Mouse (Mus musculus) heart, embryonic 14.5 days (tissue): ENCODE measurements around the gene Abat. TPM values are rescaled to one million over a fixed set of nuclear protein-coding genes. Genes with fewer than 3 reads are reported as not detected.
"Not testable (repeated sequence)": the region's sequence is repeated elsewhere in the genome, so short reads cannot be mapped to it uniquely, and the experiment has no call there.

Source experiments
- ATAC-seq: fragments of 200-750 bp; cut with Nextera tagmentation; 2 replicates; pipeline ENCODE4 v1.8.0; 2017; ENCODE audit warnings: low read depth, moderate TSS enrichment; ENCODE audit not compliant: insufficient number of reproducible peaks, insufficient read depth, low FRiP score
- H3K27ac ChIP-seq, 2 experiments: fragments of 200-500 bp in 1 of 2; fragments of 300-500 bp in 1 of 2; sonication (generic) in 1 of 2; replicated peaks in 1 of 2; 2 replicates each; pipeline ENCODE4 v1.5.1; 2012 to 2014; ENCODE audit warnings: low read depth in 2 of 2, low read length in 2 of 2, control low read depth in 1 of 2, mild to moderate bottlenecking in 1 of 2, mixed read lengths in 1 of 2; ENCODE audit not compliant: control insufficient read depth in 1 of 2, insufficient read depth in 1 of 2
- H3K27me3 ChIP-seq: fragments of 300-500 bp; sonication (generic); 2 replicates; pipeline ENCODE4 v1.6.1; 2014; ENCODE audit warnings: mild to moderate bottlenecking, low read length, control low read depth; ENCODE audit not compliant: control insufficient read depth, insufficient read depth
- H3K36me3 ChIP-seq: fragments of 300-500 bp; sonication (generic); 2 replicates; pipeline ENCODE4 v1.6.1; 2014; ENCODE audit warnings: mild to moderate bottlenecking, control low read depth, low read length, mixed read lengths; ENCODE audit not compliant: control insufficient read depth, insufficient read depth
- H3K4me1 ChIP-seq, 2 experiments: fragments of 200-500 bp in 1 of 2; fragments of 300-500 bp in 1 of 2; sonication (generic) in 1 of 2; 2 replicates each; pipeline ENCODE4 v1.6.1; 2012 to 2014; ENCODE audit warnings: low read length in 2 of 2, control low read depth in 1 of 2, mixed read lengths in 1 of 2; ENCODE audit not compliant: control insufficient read depth in 2 of 2, insufficient read depth in 2 of 2
- H3K4me2 ChIP-seq: fragments of 300-500 bp; sonication (generic); 2 replicates; pipeline ENCODE4 v1.6.1; 2014; ENCODE audit warnings: mild to moderate bottlenecking, low read length
- H3K4me3 ChIP-seq, 2 experiments: fragments of 200-500 bp in 1 of 2; fragments of 300-500 bp in 1 of 2; sonication (generic) in 1 of 2; 2 replicates each; pipeline ENCODE4 v1.5.1; 2012 to 2014; ENCODE audit warnings: low read length in 2 of 2, mild to moderate bottlenecking in 2 of 2, control low read depth in 1 of 2, low read depth in 1 of 2, moderate library complexity in 1 of 2; ENCODE audit not compliant: control insufficient read depth in 1 of 2, insufficient read depth in 1 of 2
- H3K9ac ChIP-seq: fragments of 300-500 bp; sonication (generic); 2 replicates; pipeline ENCODE4 v1.6.1; 2014; ENCODE audit warnings: mild to moderate bottlenecking, low read length
- H3K9me3 ChIP-seq: fragments of 300-500 bp; sonication (generic); 2 replicates; pipeline ENCODE4 v1.6.1; 2016; ENCODE audit warnings: low read length, control low read depth; ENCODE audit not compliant: control insufficient read depth
- WGBS: fragments of 180-500 bp; shearing (Covaris S2); extraction: QIAGEN DNeasy Blood & Tissue Kit; methylation state at CpG from one replicate; pipeline ENCODE4 v1.1.7; 2014; 5-methylcytosine and 5-hydroxymethylcytosine counted together
- polyA plus RNA-seq: library from polyadenylated mRNA; unstranded; fragments of >200 nt; fragmentation: Nextera tagmentation; extraction: Ambion mirVana; gene quantifications from 2 replicates; pipeline ENCODE4 v1.2.1, GENCODE M21; 2014

The Abat gene
- polyA plus RNA-seq, 1 experiment from 2014 or later: 27.6 TPM

GRCm38 (mm10) chr16:8549506-8549905, 36.3 kb downstream of the Abat start:
- H3K4me2 ChIP-seq: no peak overlapping the region
- no peaks in the 10 kb centered on the region for H3K9me3 ChIP-seq
- WGBS: 58% methylated on average over 9 of the region's 9 CpGs
- ATAC-seq: no peak
- no peaks in the 10 kb centered on the region for H3K36me3 ChIP-seq
- no peaks in the 10 kb centered on the region for H3K4me1 ChIP-seq
- H3K27ac ChIP-seq: no peak overlapping the region
- H3K9ac ChIP-seq: no peak overlapping the region
- no peaks in the 10 kb centered on the region for H3K27me3 ChIP-seq
- no peak overlapping the region for H3K4me3 ChIP-seq

GRCm38 (mm10) chr16:8554351-8554750, 41.1 kb downstream of the Abat start:
- Histone ChIP-seq H3K4me1 (no peaks in the 10 kb centered on the region), H3K4me3 (no peak overlapping the region), H3K9me3 (0 out of 2 replicates have a peak, but pooled peaks cover 3% of the 10 kb centered on the region), H3K9ac (no peak overlapping the region), H3K27me3 (no peaks in the 10 kb centered on the region), H3K36me3 (no peaks in the 10 kb centered on the region), H3K27ac (no peak overlapping the region), H3K4me2 (no peak overlapping the region)
- WGBS: 74% methylated on average over 3 of the region's 3 CpGs
- ATAC-seq: no peak

- not testable (repeated sequence) for ATAC-seq
These were observed 41.5 kb downstream of the Abat start for GRCm38 (mm10) chr16:8554751-8555150.

GRCm38 (mm10) chr16:8555371-8555770, 42.1 kb downstream of the Abat start:
- H3K4me2 ChIP-seq, H3K27ac ChIP-seq, H3K4me3 ChIP-seq, H3K9ac ChIP-seq, ATAC-seq, H3K36me3 ChIP-seq, H3K4me1 ChIP-seq, H3K27me3 ChIP-seq, H3K9me3 ChIP-seq: not testable (repeated sequence)
- WGBS: 81% methylated on average over 3 of the region's 3 CpGs

More at GRCm38 (mm10) chr16:8554751-8555150, 41.5 kb downstream of the Abat start:
- H3K4me2 ChIP-seq, H3K27me3 ChIP-seq, H3K9me3 ChIP-seq, H3K4me3 ChIP-seq, H3K36me3 ChIP-seq, H3K4me1 ChIP-seq, H3K27ac ChIP-seq, H3K9ac ChIP-seq: not testable (repeated sequence)
- 90% methylated on average over 2 of the region's 2 CpGs for WGBS

- H3K9me3 ChIP-seq: peaks cover 7% of the 10 kb centered on the region
- no peak overlapping the region for H3K27ac ChIP-seq
- H3K27me3 ChIP-seq: no peaks in the 10 kb centered on the region
- ATAC-seq: no peak
- no peaks in the 10 kb centered on the region for H3K4me1 ChIP-seq
- 89% methylated on average over 17 of the region's 17 CpGs for WGBS
- H3K9ac ChIP-seq: no peak overlapping the region
- no peak overlapping the region for H3K4me2 ChIP-seq
- H3K36me3 ChIP-seq: no peaks in the 10 kb centered on the region
- no peak overlapping the region for H3K4me3 ChIP-seq
These were observed 46.9 kb downstream of the Abat start for GRCm38 (mm10) chr16:8560079-8560478.

- not testable (repeated sequence) for H3K9ac ChIP-seq, ATAC-seq, H3K9me3 ChIP-seq, H3K27ac ChIP-seq, H3K4me1 ChIP-seq, H3K4me3 ChIP-seq, H3K36me3 ChIP-seq, H3K27me3 ChIP-seq, H3K4me2 ChIP-seq
- 44% methylated on average over 4 of the region's 4 CpGs for WGBS
These were observed 47.9 kb downstream of the Abat start for GRCm38 (mm10) chr16:8561101-8561500.

- H3K27ac ChIP-seq, H3K9ac ChIP-seq: not testable (repeated sequence)
- WGBS: 34% methylated on average over 4 of the region's 4 CpGs
These were observed 48.6 kb downstream of the Abat start for GRCm38 (mm10) chr16:8561856-8562255.

GRCm38 (mm10) chr16:8562827-8563226, 49.6 kb downstream of the Abat start:
- not testable (repeated sequence) for ATAC-seq, H3K36me3 ChIP-seq
- WGBS: 64% methylated on average over 3 of the region's 3 CpGs

More at GRCm38 (mm10) chr16:8561856-8562255, 48.6 kb downstream of the Abat start:
- ATAC-seq, H3K27me3 ChIP-seq, H3K9me3 ChIP-seq, H3K4me1 ChIP-seq, H3K36me3 ChIP-seq, H3K4me3 ChIP-seq, H3K4me2 ChIP-seq: not testable (repeated sequence)

More at GRCm38 (mm10) chr16:8562827-8563226, 49.6 kb downstream of the Abat start:
- not testable (repeated sequence) for H3K27me3 ChIP-seq, H3K4me1 ChIP-seq, H3K9ac ChIP-seq, H3K4me3 ChIP-seq, H3K27ac ChIP-seq, H3K9me3 ChIP-seq, H3K4me2 ChIP-seq
